13 mouse cellular contexts compared by ENCODE assay signal in genomic region chr17:54662558-54663245, GRCm38 (mm10).
DNase-seq lines count a peak whose midpoint lies in the region; ATAC-seq and TF ChIP-seq lines count a peak whose summit lies in the region.
"Had no signal": no experiment of that assay in that cellular context is flagged by ENCODE, and none has a peak within 500 bp of the region (broad histone marks: within the 10 kb centered on the region; RNA-seq: fewer than 3 reads in every experiment).

No protein-coding gene starts in this region.

- intact Hi-C loops in left cerebral cortex, adult 2 months (cut with DNase I) = loop anchor here (10.0 kb wide), 1 partner anchor 812 kb away; no protein-coding TSS in a partner anchor

- no peaks in the 10 kb centered on the region for H3K9me3 ChIP-seq in forebrain, embryonic 14.5 days (replicated peaks; ENCODE audit: control insufficient read depth, low read length)
- H3K9me3 ChIP-seq in forebrain, embryonic 10.5 days = no peaks in the 10 kb centered on the region
- H3K9me3 ChIP-seq in midbrain, postnatal 0 days (ENCODE audit: low read length) = no peaks in the 10 kb centered on the region
- H3K9me3 ChIP-seq: forebrain, embryonic 12.5 days; heart, embryonic 12.5 days; limb, embryonic 13.5 days; megakaryocyte, embryonic 14.5 days had no signal

- no peaks in the 10 kb centered on the region for H3K36me3 ChIP-seq in forebrain, embryonic 14.5 days (ENCODE audit: control insufficient read depth, insufficient read depth, low read length)
- no peaks in the 10 kb centered on the region for H3K36me3 ChIP-seq in forebrain, embryonic 10.5 days (replicated peaks)
- no peaks in the 10 kb centered on the region for H3K36me3 ChIP-seq in midbrain, postnatal 0 days (ENCODE audit: insufficient read depth, low read length)
- H3K36me3 ChIP-seq: forebrain, embryonic 12.5 days; heart, embryonic 12.5 days; limb, embryonic 13.5 days had no signal

- DNase-seq in forebrain, embryonic 14.5 days (ENCODE audit: low spot score) = peak; percentile 46
- DNase-seq in forebrain, embryonic 10.5 days (ENCODE audit: extremely low spot score, low spot score) = no peak
- DNase-seq in left cerebral cortex, adult 2 months (ENCODE audit: extremely low spot score in 1 of 2, low spot score in 2 of 2) = no peak
- DNase-seq in left cerebral cortex, adult 11 months (ENCODE audit: low spot score) = no peak
- DNase-seq in R1 (ENCODE audit: low read depth, low spot score) = peak; percentile 56
- DNase-seq in midbrain, postnatal 0 days (ENCODE audit: low spot score) = no peak
- no peak for DNase-seq in adrenal gland, adult 8-10 months
- DNase-seq in right cerebral cortex, postnatal 25 days = no peak
- DNase-seq: cerebellum, adult 9-11 months had no signal

- H3K4me2 ChIP-seq in forebrain, embryonic 14.5 days (ENCODE audit: low read length) = no peak overlapping the region
- H3K4me2 ChIP-seq in midbrain, postnatal 0 days (ENCODE audit: low read depth, low read length, poor library complexity, severe bottlenecking) = no peak overlapping the region
- H3K4me2 ChIP-seq: forebrain, embryonic 12.5 days; heart, embryonic 12.5 days; limb, embryonic 13.5 days had no signal

- peak; percentile 68 for TF ChIP-seq CTCF in left cerebral cortex, adult 2 months (IDR thresholded peaks at IDR 0.05)
- TF ChIP-seq CTCF in midbrain, postnatal 0 days (IDR thresholded peaks at IDR 0.05) = peak; percentile 73

- no peak overlapping the region for H3K4me3 ChIP-seq in forebrain, embryonic 14.5 days (ENCODE audit: low read depth, low read length)
- no peak overlapping the region for H3K4me3 ChIP-seq in forebrain, embryonic 10.5 days
- H3K4me3 ChIP-seq in left cerebral cortex, adult 2 months = no peak overlapping the region
- H3K4me3 ChIP-seq in midbrain, postnatal 0 days (ENCODE audit: low read depth, low read length) = no peak overlapping the region
- H3K4me3 ChIP-seq: forebrain, embryonic 12.5 days; heart, embryonic 12.5 days; limb, embryonic 13.5 days; megakaryocyte, embryonic 14.5 days had no signal

- H3K9ac ChIP-seq in forebrain, embryonic 14.5 days (ENCODE audit: low read length) = no peak overlapping the region
- no peak overlapping the region for H3K9ac ChIP-seq in midbrain, postnatal 0 days (replicated peaks; ENCODE audit: low read length, poor library complexity, severe bottlenecking)
- H3K9ac ChIP-seq: forebrain, embryonic 12.5 days; heart, embryonic 12.5 days; limb, embryonic 13.5 days had no signal

- 72% methylated on average over 2 of the region's 2 CpGs for WGBS in forebrain, embryonic 14.5 days
- WGBS in forebrain, embryonic 10.5 days = 78% methylated on average over 2 of the region's 2 CpGs
- 37% methylated on average over 2 of the region's 2 CpGs for WGBS in midbrain, postnatal 0 days

- no peak for ATAC-seq in forebrain, embryonic 14.5 days
- ATAC-seq in midbrain, postnatal 0 days (ENCODE audit: low FRiP score) = no peak

- no peaks in the 10 kb centered on the region for H3K27me3 ChIP-seq in forebrain, embryonic 14.5 days (replicated peaks; ENCODE audit: control insufficient read depth, insufficient read depth, low read length)
- no peaks in the 10 kb centered on the region for H3K27me3 ChIP-seq in forebrain, embryonic 10.5 days (ENCODE audit: poor library complexity, severe bottlenecking)
- H3K27me3 ChIP-seq in midbrain, postnatal 0 days (ENCODE audit: insufficient read depth, low read length) = no peaks in the 10 kb centered on the region
- H3K27me3 ChIP-seq: forebrain, embryonic 12.5 days; heart, embryonic 12.5 days; limb, embryonic 13.5 days; megakaryocyte, embryonic 14.5 days had no signal

- H3K27ac ChIP-seq in forebrain, embryonic 14.5 days (ENCODE audit: low read depth, low read length) = no peak overlapping the region
- no peak overlapping the region for H3K27ac ChIP-seq in forebrain, embryonic 10.5 days
- no peak overlapping the region for H3K27ac ChIP-seq in left cerebral cortex, adult 2 months
- H3K27ac ChIP-seq in midbrain, postnatal 0 days (ENCODE audit: low read depth, low read length) = no peak overlapping the region
- H3K27ac ChIP-seq: forebrain, embryonic 12.5 days; limb, embryonic 13.5 days had no signal

- no peaks in the 10 kb centered on the region for H3K4me1 ChIP-seq in forebrain, embryonic 14.5 days (ENCODE audit: control insufficient read depth, insufficient read depth, low read length)
- no peaks in the 10 kb centered on the region for H3K4me1 ChIP-seq in forebrain, embryonic 10.5 days
- no peaks in the 10 kb centered on the region for H3K4me1 ChIP-seq in midbrain, postnatal 0 days (ENCODE audit: insufficient read depth, low read length)
- H3K4me1 ChIP-seq: forebrain, embryonic 12.5 days; heart, embryonic 12.5 days; limb, embryonic 13.5 days; megakaryocyte, embryonic 14.5 days had no signal

Comparison
In these comparisons a context has a peak if more than half of its experiments do, and no peak if none do; other contexts are left out.
1. DNase-seq: peak in forebrain, embryonic 14.5 days (single experiment) and R1 (single experiment); none in forebrain, embryonic 10.5 days (single experiment), left cerebral cortex, adult 2 months (0 of 2), left cerebral cortex, adult 11 months (single experiment), midbrain, postnatal 0 days (single experiment), adrenal gland, adult 8-10 months (single experiment) and right cerebral cortex, postnatal 25 days (single experiment).